Mouse (Mus musculus): ENCODE data around the gene Arid1b.

GRCm38 (mm10) chr17:5009526-5010260 is 15.6 kb downstream of the Arid1b start:
- TF ChIP-seq CTCF (IDR thresholded peaks at IDR 0.05), result no peak
- no peak for TF ChIP-seq EP300 (IDR thresholded peaks at IDR 0.05)

Data from lung, postnatal 0 days (tissue).